Mouse (Mus musculus): ENCODE measurements around the gene Slc3a1.

Gene Slc3a1

DNA sequence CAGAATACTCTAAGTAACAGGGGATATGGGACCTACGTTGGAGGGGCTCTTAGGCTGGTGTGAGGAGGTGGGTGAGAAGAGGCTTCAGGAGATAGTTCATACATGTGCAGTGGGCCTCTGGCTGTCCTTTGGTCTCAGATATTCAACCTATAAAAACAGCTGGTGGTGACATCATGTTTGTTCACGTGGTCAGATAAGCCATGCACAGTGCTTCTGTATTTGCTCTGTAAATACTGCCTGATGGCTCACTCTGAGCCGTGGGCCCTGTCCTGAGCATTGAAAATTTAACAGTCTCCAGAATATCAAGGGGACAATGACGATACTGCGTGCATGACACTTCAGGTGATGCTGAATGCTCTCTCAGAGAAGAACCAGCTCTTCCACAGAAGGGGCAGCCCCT lies 9.7 kb downstream of the Slc3a1 start:
- no peak for DNase-seq (ENCODE audit: low read depth, low spot score)

DNA sequence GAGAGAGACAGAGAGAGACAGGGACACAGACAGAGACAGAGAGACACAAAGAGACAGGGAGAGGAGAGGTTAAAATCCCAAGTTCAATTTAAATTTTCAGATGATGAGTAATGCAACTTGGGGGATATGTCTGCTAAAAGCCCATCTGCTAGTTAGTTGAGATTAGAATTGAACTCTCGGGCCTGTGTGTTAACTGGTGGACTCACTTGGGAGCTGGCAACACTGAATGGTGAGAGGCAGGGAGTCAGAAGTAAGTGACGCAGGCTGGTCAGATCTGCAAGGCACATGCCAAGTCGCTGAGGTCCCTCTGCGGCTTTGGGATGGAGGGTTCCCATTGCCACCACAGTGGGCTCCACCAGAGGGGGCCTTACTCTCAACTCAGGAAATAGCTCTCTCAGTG lies 10.1 kb downstream of the Slc3a1 start:
- no peak for DNase-seq (ENCODE audit: low read depth, low spot score)

- no peak for DNase-seq (ENCODE audit: low read depth, low spot score)
These were observed 10.6 kb downstream of the Slc3a1 start for GRCm38 (mm10) chr17:85038761-85039160.

GRCm38 (mm10) chr17:85040913-85041312 lies 12.7 kb downstream of the Slc3a1 start:
- no peak for DNase-seq (ENCODE audit: low read depth, low spot score)

DNA sequence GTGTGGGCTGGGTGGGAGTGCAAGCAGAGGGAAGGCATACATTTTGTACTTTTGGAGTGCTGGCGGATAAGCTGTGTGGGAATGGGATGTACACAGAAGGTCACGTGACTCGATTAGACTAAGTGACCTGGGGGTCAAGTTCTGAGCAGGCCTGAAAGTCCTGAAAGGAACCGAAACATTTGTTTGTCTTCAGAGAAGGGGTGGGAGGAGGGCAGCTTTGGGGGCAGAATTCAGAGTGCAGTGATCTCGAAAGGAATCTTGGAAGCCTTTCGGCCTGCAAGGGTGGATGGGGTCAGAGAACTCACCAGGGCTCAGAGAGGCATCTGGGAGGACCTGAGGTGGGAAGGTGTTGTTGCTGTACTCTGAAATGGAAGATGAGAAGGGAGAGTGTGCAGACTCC lies 14.2 kb downstream of the Slc3a1 start:
- DNase-seq (ENCODE audit: low read depth, low spot score), result no peak

- no peak for DNase-seq (ENCODE audit: low read depth, low spot score)
These were observed 15.2 kb downstream of the Slc3a1 start for GRCm38 (mm10) chr17:85043404-85043816.

GRCm38 (mm10) chr17:85044466-85044865 lies 16.3 kb downstream of the Slc3a1 start:
- DNase-seq (ENCODE audit: low read depth, low spot score), result no peak

DNA sequence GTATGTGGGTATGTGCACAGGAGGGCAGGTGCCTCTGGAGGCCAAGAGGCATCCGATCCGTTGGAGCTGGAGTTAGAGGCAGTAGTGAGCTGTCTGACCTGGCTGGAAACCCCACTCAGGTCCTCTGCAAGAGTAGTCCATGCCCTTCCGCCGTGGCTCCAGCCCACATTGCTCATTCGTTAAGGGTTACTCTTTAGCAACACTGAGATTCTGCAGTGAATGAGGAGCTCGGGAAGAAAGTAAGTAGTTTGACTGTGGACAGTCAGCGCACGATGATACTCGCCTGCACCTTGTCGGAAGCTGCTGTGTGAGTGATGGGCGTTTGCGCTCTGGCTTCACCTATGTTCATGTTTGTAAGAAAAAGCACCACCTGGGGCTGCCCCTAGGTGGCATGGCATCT lies 17.0 kb downstream of the Slc3a1 start:
- DNase-seq (ENCODE audit: low read depth, low spot score), result no peak

DNA sequence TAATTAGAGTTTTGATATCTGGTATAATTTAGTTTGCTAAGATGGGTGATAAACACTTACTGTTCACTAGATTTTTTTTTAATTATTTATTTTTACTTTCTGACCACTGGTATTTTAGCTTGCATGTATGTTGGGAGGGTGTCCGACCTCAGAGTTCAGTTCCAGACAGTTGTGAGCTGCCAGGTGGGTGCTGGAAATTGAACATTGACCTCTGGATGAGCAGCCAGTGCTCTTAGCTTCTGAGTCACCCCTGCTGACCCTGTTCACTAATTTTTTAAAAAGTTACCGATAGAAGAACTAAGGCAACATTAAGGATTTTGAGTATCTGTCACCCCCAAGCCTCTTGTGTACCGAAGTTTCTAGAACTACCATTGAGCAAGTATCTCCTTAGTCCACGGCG lies 20.2 kb downstream of the Slc3a1 start:
- DNase-seq (ENCODE audit: low read depth, low spot score), result no peak

DNA sequence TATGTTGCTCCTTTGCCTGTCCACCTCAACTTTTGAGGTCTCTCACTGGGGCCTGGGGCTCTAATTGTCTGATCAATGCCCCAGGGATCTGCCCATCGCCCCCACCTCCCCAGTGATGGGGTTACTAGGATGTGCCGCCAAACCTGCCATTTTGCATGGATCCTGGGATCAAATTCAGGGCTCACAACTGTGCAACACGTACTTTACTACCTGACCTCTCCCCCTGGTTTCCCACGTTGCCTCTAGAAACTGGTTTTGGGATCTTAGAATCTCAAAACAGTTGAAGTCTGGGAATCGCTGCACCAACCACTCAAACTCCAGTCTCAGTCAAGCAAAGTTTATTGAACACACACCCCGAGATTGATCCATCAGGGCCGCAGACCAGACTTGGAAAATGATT lies 30.1 kb downstream of the Slc3a1 start:
- no peak for DNase-seq (ENCODE audit: low read depth, low spot score)

GRCm38 (mm10) chr17:85059136-85059535 lies 31.0 kb downstream of the Slc3a1 start:
- DNase-seq (ENCODE audit: low read depth, low spot score), result no peak

DNA sequence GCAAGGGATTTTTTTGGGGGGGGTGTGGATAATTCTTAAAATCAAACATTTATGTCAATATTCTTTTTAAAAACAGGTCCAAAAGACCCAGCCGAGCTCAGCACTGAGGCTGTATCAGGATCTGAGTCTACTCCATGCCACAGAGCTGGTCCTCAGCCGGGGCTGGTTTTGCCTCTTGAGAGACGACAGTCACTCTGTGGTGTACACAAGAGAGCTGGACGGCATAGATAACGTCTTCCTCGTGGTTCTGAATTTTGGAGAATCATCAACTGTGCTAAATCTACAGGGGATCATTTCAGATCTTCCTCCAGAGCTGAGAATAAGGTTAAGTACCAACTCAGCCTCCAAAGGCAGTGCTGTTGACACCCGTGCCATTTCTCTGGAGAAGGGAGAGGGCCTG lies 35.4 kb downstream of the Slc3a1 start:
- DNase-seq (ENCODE audit: low read depth, low spot score), result no peak

- DNase-seq (ENCODE audit: low read depth, low spot score), result no peak
These were observed 39.2 kb downstream of the Slc3a1 start for GRCm38 (mm10) chr17:85067331-85067730.

DNA sequence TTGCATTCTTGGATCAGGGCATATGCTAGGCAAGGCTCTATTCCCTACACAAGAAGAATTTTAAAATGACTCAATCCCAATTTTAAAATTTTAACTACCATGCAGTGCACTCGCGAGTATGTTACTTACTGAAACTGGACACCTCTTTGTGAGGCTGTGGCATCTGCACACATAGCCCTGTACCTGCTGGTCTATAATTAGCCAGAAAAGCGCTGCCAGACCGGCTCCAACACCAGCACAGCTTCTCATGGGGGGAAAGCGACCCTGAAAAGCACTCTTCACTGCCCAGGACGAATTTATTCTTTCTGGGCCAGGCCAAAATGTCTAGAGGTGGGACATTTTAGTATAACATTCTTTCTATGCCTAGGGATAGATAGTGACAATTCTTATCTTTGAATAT lies 42.5 kb downstream of the Slc3a1 start:
- DNase-seq (ENCODE audit: low read depth, low spot score), result no peak

DNA sequence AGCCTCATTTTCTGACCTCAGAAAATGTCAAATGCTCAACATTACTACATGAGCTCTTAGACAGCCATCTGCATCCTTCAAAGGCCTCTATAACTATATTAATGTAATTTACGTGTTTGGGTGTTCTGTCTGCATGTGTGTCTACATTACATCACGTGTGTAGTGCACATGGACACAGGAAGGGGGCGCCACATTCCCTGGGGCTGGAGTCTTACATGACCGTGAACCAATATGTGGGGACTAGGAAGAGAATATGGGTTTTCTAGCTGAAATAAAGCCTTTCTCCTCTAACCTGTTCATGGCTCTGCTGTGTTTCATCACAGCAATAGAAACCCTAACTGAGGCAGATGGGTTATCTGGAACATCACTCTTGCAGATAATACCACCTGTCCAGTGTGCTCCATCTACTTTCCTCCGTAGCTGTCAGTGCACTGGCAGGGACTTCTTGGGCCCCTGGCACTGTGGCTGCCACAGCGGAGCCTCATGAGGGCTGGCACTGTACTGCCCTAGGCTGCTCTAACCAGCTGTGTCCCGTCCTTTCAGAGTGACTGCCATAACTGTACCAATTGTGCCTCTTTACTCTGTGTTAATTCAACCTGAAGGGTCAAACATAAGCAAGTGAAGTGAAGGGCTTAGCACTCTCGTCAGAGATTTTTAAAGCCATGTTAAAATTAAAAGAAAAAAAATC lies 43.1 kb downstream of the Slc3a1 start:
- no peak for DNase-seq (ENCODE audit: low read depth, low spot score)

DNA sequence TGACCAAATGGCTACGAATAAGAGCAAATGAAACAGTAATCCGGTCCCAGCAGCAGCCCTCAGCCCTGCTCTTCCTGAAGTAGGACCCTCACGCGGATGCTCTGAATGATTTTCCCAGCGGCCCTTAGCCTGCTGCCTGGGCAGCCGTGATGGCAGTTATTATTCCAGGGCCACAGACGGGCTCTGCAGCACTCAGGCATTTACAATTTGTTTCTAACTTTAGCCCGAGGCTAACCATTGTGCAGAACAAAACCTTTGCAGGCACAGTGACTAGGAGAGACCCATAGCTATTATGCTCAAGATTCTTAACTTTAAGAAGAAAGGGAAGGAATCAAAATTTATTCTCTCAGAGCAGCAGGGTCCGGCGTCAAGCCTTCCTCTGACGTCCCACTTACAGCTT lies 44.2 kb downstream of the Slc3a1 start:
- no peak for DNase-seq (ENCODE audit: low read depth, low spot score)

DNA sequence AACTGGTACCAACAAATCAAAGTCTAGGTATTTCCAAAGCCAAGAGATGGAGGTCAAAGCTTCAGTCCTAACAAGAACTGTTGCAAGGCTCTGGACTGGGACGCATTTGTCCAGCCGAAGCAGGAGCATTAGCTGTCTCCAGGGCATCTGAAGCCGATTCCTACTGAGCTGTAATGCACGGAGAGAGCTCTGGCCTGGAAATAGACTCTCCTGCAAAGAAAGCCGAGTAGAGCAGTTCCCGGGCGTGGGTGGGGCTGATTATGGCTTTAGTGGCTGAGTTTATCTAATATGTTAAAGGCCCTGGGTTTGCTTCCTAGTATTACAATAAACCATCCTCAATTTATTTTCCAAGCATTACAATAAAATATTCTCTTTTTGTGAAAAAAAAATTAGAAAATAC lies 45.0 kb downstream of the Slc3a1 start:
- no peak for DNase-seq (ENCODE audit: low read depth, low spot score)

- DNase-seq (ENCODE audit: low read depth, low spot score), result no peak
These were observed 45.9 kb downstream of the Slc3a1 start for GRCm38 (mm10) chr17:85074083-85074482.

- DNase-seq (ENCODE audit: low read depth, low spot score), result no peak
These were observed 51.1 kb downstream of the Slc3a1 start for GRCm38 (mm10) chr17:85079276-85079675.

DNA sequence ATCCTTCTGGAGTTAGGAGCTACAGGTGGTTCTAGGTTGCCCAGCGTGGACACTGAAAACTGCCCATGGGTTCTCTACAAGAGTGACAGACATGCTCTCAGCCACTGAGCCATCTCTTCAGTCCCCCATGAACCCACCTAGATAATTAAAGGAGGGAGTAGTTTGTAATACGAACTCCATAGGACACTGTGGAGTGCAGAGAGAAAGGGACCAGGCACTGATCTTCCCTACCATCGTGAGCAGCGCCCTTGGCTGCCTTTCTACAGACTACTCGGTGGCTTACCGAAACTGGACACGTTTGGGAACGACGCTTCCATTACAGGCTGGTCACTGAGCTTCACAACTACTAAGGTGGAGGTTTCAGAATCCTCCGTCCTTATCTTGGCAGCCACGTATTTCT lies 52.6 kb downstream of the Slc3a1 start:
- DNase-seq (ENCODE audit: low read depth, low spot score), result no peak

DNA sequence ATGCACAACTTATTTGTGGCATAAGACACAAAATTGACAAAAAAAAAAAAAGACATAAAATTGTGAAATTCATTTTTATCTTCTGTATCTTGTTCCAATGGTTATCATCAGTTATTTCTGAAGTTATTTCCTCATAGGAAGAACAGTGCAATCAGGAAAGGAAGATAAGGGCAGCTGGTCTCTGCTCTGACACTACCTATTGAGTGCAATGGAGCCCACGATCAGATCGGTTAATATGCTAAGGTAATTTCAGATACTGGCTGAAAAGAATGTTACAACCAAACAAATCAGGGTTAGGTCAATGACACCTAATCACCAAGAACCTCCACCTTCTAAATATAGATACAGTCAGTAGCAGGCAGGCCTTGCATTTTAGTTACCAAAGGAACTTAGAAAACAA lies 57.2 kb downstream of the Slc3a1 start:
- no peak for DNase-seq (ENCODE audit: low read depth, low spot score)

- no peak for DNase-seq (ENCODE audit: low read depth, low spot score)
These were observed 58.3 kb downstream of the Slc3a1 start for GRCm38 (mm10) chr17:85086501-85086900.

DNA sequence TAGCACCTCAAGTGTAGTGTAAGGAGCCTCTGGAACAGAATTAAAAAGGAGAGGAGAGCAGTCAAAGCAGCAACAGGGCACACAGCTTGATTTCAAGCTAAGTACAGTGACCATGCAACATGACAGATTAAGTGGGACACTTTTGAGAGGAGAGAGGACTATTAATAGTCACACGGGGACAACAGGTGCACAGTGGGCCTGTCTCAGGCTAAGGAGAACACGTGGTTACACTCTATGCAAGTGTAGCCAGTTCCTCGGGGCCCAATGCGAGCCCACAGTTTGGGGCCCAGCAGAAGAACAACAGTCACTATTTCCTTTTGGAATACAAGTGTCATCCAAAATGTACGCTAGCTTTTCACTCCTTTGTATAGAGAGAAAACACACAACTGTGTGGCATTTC lies 59.4 kb downstream of the Slc3a1 start:
- no peak for DNase-seq (ENCODE audit: low read depth, low spot score)

DNA sequence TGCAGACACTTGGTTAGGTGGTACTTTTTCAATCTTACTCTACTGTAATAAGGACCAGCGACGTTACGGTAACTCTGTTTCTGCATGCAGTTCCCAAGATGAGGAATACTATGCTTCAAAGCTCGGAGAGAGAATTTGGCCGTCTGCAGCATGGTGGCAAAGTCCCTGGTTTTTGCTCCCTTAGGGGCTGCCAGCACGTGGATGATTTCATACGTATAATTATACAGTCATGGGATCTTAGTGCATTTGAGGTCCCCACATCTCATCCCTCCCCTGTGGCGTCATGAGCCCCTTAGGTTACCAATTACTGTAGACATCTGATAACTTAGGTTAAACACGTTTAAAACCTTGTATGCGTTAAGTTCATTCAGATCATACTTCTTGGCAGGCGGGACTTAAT lies 60.2 kb downstream of the Slc3a1 start:
- no peak for DNase-seq (ENCODE audit: low read depth, low spot score)
